Mouse (Mus musculus) thymus, adult 2 months (tissue): ENCODE results near the gene Krt10.

Experiments
- CTCF ChIP-seq: fragments of 200-500 bp; IDR thresholded peaks from 2 replicates; pipeline ENCODE4 v1.5.1; 2012; ENCODE audit warnings: mild to moderate bottlenecking, control low read depth, low read length, moderate library complexity, borderline replicate concordance; ENCODE audit not compliant: control insufficient read depth, poor library complexity, insufficient read depth; ENCODE audit errors: extremely low read depth
- POLR2A ChIP-seq: fragments of 200-500 bp; IDR thresholded peaks from 2 replicates; pipeline ENCODE4 v1.6.1; 2012; ENCODE audit warnings: mild to moderate bottlenecking, low read length, control low read depth, moderate library complexity; ENCODE audit not compliant: control insufficient read depth, poor library complexity, insufficient read depth; ENCODE audit errors: extremely low read depth

DNA sequence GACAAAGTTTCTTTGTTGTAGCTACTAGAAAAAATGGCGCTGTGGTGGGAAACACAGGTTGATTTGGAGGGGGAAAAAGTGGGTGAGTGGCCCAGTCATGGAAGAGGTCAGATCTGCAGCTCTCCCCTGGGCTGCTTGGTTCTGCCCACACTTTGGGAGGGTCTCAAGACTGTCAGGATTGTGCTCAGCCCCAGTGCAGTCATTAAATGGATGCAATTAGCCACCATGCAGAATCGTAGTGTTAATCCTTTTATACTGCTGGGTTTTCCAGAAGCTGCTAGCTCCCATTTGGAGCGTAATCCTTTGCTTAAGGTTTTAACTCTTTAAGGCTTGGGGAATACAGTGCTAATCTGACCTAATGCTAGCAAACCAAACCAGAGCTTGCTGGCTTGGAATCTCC lies 6.9 kb upstream of the Krt10 start:
- TF ChIP-seq POLR2A (no peak), CTCF (no peak)
